Mouse (Mus musculus): ENCODE data around the gene Sv2b.

The Sv2b gene

DNA sequence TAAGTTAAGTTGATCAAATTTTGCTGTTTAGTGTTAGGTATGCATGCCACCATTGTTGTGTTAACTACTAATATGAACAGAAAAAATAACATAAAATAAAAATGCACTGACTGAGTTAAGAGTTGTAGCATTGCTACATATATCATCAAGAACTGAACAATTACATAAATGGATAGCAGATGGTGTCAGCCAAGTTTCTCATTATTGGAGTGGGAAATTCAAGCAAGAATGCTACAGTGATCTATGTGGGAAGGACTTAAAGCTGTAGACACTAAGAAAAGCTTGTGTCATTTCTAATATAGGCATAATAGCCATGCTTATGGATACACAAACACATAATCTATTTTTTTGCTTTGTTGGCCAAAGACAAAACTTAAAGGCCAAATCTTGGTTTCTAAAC, 228.9 kb downstream of the Sv2b start:
- DNase-seq = no peak

GRCm38 (mm10) chr7:75077560-75078208, 231.4 kb downstream of the Sv2b start:
- no peak for DNase-seq
